Mouse (Mus musculus): ENCODE measurements around the gene Chst8.

The Chst8 gene

GRCm38 (mm10) chr7:34799404-34799771, 13.1 kb downstream of the Chst8 start:
- no peak for DNase-seq

DNA sequence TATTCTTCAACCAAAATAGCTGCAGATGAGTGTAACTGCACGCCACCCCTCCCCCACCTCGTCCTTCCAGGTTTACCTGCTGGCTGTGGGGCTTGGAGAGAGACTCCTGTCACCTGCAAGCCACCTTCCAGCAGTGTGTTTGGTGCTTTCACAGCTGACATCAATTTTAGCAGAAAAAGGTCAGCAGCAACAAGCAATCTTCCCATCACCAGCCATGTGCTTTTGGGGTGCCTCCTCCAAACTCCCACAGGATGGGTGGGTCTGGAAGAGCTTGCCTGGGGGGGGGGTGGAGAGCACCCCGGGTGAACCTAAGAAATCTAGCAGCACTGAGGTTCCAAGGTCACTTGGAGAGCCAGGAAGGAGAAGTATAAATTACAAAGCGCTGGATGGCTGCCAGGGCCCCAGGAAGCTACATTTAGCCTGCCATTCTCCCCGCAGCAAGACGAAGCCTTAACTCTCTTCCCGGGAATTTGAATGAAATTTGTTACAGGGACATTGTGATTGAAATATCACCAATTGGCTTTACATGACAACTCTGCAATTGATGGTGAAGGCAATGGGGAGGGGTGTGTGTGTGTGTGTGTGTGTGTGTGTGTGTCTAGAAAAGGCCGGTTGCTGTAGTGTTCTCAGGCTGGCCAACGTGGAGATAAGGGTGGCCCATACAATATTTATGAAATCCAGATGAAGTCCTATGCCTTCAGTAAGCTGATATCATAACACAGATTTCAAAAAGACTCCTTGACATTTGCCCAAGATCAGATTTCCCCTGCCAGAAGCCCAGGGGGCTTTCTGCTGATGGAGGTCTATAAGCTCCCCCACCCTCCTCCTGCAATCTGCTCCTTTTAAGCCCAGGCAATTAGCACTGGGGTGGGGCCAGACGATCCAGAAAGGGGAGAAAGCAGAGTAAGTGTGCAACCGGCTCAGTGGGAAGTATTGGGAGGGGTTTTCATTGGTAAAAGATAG, 13.8 kb downstream of the Chst8 start:
- DNase-seq: peak; percentile 71

DNA sequence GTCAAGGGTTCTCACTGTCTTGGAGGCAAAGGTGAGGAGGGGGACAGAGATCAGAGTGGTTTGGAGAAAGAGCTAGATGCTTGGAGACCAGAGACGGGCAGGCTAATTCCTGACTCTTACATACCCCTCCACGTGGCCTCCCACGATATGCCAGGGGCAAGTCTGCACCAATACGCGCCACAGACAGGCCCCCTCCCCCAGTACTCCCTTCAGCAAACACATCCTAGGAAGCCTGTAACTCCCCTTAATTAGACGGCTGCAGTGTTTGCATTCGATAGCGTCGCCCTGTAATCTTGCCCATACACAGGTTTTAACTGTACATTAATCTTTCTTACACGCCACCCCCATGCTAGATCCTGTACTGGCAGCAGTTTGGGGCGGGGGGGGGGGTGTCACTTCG, 14.5 kb downstream of the Chst8 start:
- no peak for DNase-seq

GRCm38 (mm10) chr7:34790459-34790858, 22.1 kb downstream of the Chst8 start:
- DNase-seq: no peak

GRCm38 (mm10) chr7:34787171-34787570, 25.3 kb downstream of the Chst8 start:
- DNase-seq: no peak

GRCm38 (mm10) chr7:34785052-34785451, 27.5 kb downstream of the Chst8 start:
- peak; percentile 17 for DNase-seq

- no peak for DNase-seq
These were observed 28.0 kb downstream of the Chst8 start for GRCm38 (mm10) chr7:34784469-34784868.

DNA sequence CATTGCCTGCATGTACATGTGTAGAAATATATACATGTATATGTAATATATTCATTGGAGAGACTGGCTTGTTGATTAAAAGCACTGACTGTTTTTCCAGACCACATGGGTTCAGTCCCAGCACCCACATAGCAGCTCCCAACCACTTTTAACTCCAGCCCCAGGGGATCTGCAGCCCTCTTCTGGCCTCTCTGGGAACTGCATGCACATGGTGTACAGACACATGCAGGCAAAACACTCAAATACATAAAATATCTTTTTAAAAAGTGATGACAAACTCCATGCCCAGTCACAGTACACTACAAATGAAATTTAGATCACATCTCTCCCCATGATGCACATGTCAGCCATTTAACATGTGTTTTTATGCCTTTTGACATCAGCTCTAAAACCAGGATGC, 30.5 kb downstream of the Chst8 start:
- no peak for DNase-seq

GRCm38 (mm10) chr7:34781217-34781616, 31.3 kb downstream of the Chst8 start:
- no peak for DNase-seq

GRCm38 (mm10) chr7:34778426-34778825, 34.1 kb downstream of the Chst8 start:
- no peak for DNase-seq

- no peak for DNase-seq
These were observed 36.9 kb downstream of the Chst8 start for GRCm38 (mm10) chr7:34775659-34776058.

GRCm38 (mm10) chr7:34774947-34775346, 37.6 kb downstream of the Chst8 start:
- no peak for DNase-seq

DNA sequence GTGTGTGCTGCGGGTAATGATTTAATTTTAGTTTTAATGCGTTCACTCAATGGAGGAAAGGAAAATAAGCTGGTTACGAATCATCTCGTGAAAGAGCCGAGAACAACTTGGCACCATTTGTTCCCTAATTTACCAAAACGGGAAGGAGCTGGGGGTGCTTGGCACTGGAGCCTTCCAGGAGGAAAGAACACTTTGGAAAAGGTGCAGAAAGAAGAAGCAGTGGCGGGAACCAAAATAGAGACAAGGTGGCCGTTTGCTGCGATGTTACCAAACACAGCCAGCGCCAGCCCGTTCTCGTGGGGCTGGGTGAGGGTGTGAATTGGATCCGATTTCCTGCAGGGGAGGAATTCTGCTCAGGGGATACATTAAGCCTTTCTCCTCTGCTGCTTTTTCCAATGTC, 38.5 kb downstream of the Chst8 start:
- no peak for DNase-seq

GRCm38 (mm10) chr7:34773309-34773708, 39.2 kb downstream of the Chst8 start:
- no peak for DNase-seq

DNA sequence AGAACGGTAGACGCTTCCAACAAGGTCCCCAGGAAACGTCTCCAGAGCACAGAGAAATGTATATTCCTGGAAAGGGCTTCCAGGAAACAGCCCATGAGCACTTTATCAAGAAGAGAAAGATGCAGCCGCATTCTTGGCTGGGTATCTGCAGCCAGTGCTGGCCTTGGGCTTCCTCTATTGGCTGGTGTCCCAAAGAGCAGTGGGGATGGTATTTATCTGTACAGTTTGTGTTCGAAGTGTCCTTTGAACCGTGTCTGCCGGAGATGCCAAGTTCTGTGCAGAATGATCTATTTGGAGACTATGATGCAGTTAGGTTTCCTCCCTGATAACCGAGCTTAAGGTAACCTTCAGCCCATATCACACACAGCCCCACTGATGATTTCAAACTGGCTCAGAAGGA, 43.0 kb downstream of the Chst8 start:
- DNase-seq: peak; percentile 56

GRCm38 (mm10) chr7:34764250-34765148, 48.0 kb downstream of the Chst8 start:
- no peak for DNase-seq

DNA sequence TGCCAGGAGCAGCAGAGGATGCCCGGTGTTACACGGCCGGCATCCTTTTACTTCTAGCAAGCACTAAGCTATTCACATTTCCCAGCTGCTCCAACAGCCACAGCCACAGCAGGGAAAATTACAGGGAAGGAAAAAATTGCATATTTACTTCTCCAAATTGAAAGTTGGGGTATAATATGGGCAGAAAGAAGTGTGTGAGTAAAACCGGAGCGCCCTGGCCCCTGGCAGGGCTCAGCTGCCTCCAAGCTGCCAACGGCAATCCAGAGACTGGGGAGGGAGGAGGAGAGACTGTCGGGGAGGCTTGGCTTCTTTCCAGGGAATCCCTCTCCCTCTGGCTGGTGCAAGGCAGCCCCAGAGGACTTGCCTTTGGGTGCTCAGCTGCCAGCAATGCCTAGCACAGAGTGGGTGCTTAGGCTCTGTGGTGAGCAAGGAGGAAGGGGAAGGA, 53.1 kb downstream of the Chst8 start:
- peak; percentile 39 for DNase-seq

DNA sequence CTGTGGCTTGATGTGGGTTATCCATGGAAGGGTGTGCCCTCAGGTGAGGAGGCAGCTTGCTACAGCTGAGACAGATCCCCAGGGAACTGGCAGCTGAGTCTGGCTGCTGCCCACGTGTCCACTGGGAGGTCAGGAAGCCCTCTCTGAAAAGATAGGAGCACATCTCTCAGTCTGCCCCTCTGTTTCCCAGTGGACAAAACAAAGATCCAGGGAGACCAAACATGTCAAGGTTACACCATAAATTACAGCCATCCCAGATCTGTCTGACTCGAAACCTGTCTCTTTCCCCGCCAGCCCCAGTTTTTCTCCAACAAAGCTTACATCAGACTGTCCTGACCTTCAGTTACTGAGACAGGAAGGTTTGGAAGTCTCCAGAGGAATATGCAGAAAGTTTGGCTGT, 53.8 kb downstream of the Chst8 start:
- DNase-seq: no peak

GRCm38 (mm10) chr7:34757513-34757912, 55.0 kb downstream of the Chst8 start:
- no peak for DNase-seq

- DNase-seq: no peak
These were observed 59.2 kb downstream of the Chst8 start for GRCm38 (mm10) chr7:34753140-34753886.

GRCm38 (mm10) chr7:34752151-34752762, 60.3 kb downstream of the Chst8 start:
- DNase-seq: peak; percentile 43

GRCm38 (mm10) chr7:34750350-34750749, 62.2 kb downstream of the Chst8 start:
- no peak for DNase-seq

Measured in kidney, postnatal 14 days (tissue).